Mouse (Mus musculus): ENCODE data around the gene Ccdc85b. TPM values are rescaled to one million over a fixed set of nuclear protein-coding genes. Genes with fewer than 3 reads are reported as not detected.
"Not testable (repeated sequence)": the region's sequence is repeated elsewhere in the genome, so short reads cannot be mapped to it uniquely, and the experiment has no call there.

Ccdc85b gene
- 4.3 and 8.0 TPM in 2 replicates for polyA plus RNA-seq (2011; ENCODE audit: insufficient read depth, insufficient read length, low replicate concordance, missing spikeins)

- H3K4me1 ChIP-seq (ENCODE audit: control insufficient read depth, insufficient read depth, low read length) = peaks cover 1% of the 10 kb centered on the region; the same call in 1 of the 2 replicates
- H3K27ac ChIP-seq (ENCODE audit: control insufficient read depth, insufficient read depth, low read depth, low read length, poor library complexity) = peak within 1 kb of the TSS; percentile 86
- WGBS = 11% methylated on average over 14 of the region's 14 CpGs
Observed at GRCm38 (mm10) chr19:5457746-5458442, at the start of gene Ccdc85b. TSS of gene Ccdc85b (minus strand) at chr19:5457894.

GRCm38 (mm10) chr19:5503687-5504086 is 46.0 kb upstream of the Ccdc85b start, which contains the start of gene 1700020D05Rik:
TSS of gene 1700020D05Rik (minus strand) at chr19:5503787.
- WGBS = 91% methylated on average over 17 of the region's 17 CpGs
- TF ChIP-seq CTCF (IDR thresholded peaks at IDR 0.05; ENCODE audit: control insufficient read depth, insufficient read depth, low read length) = no peak
- H3K4me1 ChIP-seq (ENCODE audit: control insufficient read depth, insufficient read depth, low read length) = no peaks in the 10 kb centered on the region
- no peak within 1 kb of the TSS for H3K27ac ChIP-seq (ENCODE audit: control insufficient read depth, insufficient read depth, low read depth, low read length, poor library complexity)
- no peak within 1 kb of the TSS for H3K4me3 ChIP-seq (replicated peaks; ENCODE audit: control insufficient read depth, low read depth, low read length)

More at GRCm38 (mm10) chr19:5457746-5458442, at the start of gene Ccdc85b:
- no peak for TF ChIP-seq POLR2A (IDR thresholded peaks at IDR 0.05; ENCODE audit: borderline replicate concordance, control insufficient read depth, low read depth, low read length)
- H3K4me3 ChIP-seq (replicated peaks; ENCODE audit: control insufficient read depth, low read depth, low read length) = peak within 1 kb of the TSS; percentile 73

- Histone ChIP-seq H3K4me3 (replicated peaks; ENCODE audit: control insufficient read depth, low read depth, low read length) (no peak overlapping the region), H3K27ac (ENCODE audit: control insufficient read depth, insufficient read depth, low read depth, low read length, poor library complexity) (no peak overlapping the region), H3K4me1 (ENCODE audit: control insufficient read depth, insufficient read depth, low read length) (no peaks in the 10 kb centered on the region)
- TF ChIP-seq POLR2A (IDR thresholded peaks at IDR 0.05; ENCODE audit: borderline replicate concordance, control insufficient read depth, low read depth, low read length) = no peak
- 87% methylated on average over 2 of the region's 2 CpGs for WGBS
Observed at GRCm38 (mm10) chr19:5500330-5500875, 42.7 kb upstream of the Ccdc85b start.

- no peaks in the 10 kb centered on the region for H3K4me1 ChIP-seq (ENCODE audit: control insufficient read depth, insufficient read depth, low read length)
- no peak overlapping the region for H3K4me3 ChIP-seq (replicated peaks; ENCODE audit: control insufficient read depth, low read depth, low read length)
- TF ChIP-seq POLR2A (IDR thresholded peaks at IDR 0.05; ENCODE audit: borderline replicate concordance, control insufficient read depth, low read depth, low read length) = no peak
- TF ChIP-seq CTCF (IDR thresholded peaks at IDR 0.05; ENCODE audit: control insufficient read depth, insufficient read depth, low read length) = no peak
- no peak overlapping the region for H3K27ac ChIP-seq (ENCODE audit: control insufficient read depth, insufficient read depth, low read depth, low read length, poor library complexity)
- 91% methylated on average over 16 of the region's 16 CpGs for WGBS
Observed at GRCm38 (mm10) chr19:5496052-5496370, 38.3 kb upstream of the Ccdc85b start.

GRCm38 (mm10) chr19:5495353-5496051 is 37.8 kb upstream of the Ccdc85b start:
- Histone ChIP-seq H3K27ac (ENCODE audit: control insufficient read depth, insufficient read depth, low read depth, low read length, poor library complexity) (no peak overlapping the region), H3K4me3 (replicated peaks; ENCODE audit: control insufficient read depth, low read depth, low read length) (no peak overlapping the region), H3K4me1 (ENCODE audit: control insufficient read depth, insufficient read depth, low read length) (no peaks in the 10 kb centered on the region)
- 87% methylated on average over 12 of the region's 12 CpGs for WGBS
- no peak for TF ChIP-seq POLR2A (IDR thresholded peaks at IDR 0.05; ENCODE audit: borderline replicate concordance, control insufficient read depth, low read depth, low read length)
- no peak for TF ChIP-seq CTCF (IDR thresholded peaks at IDR 0.05; ENCODE audit: control insufficient read depth, insufficient read depth, low read length)

- no peaks in the 10 kb centered on the region for H3K4me1 ChIP-seq (ENCODE audit: control insufficient read depth, insufficient read depth, low read length)
- no peak overlapping the region for H3K4me3 ChIP-seq (replicated peaks; ENCODE audit: control insufficient read depth, low read depth, low read length)
- 85% methylated on average over 3 of the region's 3 CpGs for WGBS
- TF ChIP-seq CTCF (IDR thresholded peaks at IDR 0.05; ENCODE audit: control insufficient read depth, insufficient read depth, low read length) (no peak), POLR2A (IDR thresholded peaks at IDR 0.05; ENCODE audit: borderline replicate concordance, control insufficient read depth, low read depth, low read length) (no peak)
- H3K27ac ChIP-seq (ENCODE audit: control insufficient read depth, insufficient read depth, low read depth, low read length, poor library complexity) = no peak overlapping the region
Observed at GRCm38 (mm10) chr19:5494314-5494713, 36.6 kb upstream of the Ccdc85b start.

GRCm38 (mm10) chr19:5493301-5493721 is 35.6 kb upstream of the Ccdc85b start:
- H3K4me3 ChIP-seq (replicated peaks; ENCODE audit: control insufficient read depth, low read depth, low read length); H3K27ac ChIP-seq (ENCODE audit: control insufficient read depth, insufficient read depth, low read depth, low read length, poor library complexity); H3K4me1 ChIP-seq (ENCODE audit: control insufficient read depth, insufficient read depth, low read length): not testable (repeated sequence)
- WGBS = 81% methylated on average over 9 of the region's 9 CpGs

GRCm38 (mm10) chr19:5492641-5493040 is 34.9 kb upstream of the Ccdc85b start:
- Histone ChIP-seq H3K4me1 (ENCODE audit: control insufficient read depth, insufficient read depth, low read length) (peaks cover under 1% of the 10 kb centered on the region; the same call in 1 of the 2 replicates), H3K4me3 (replicated peaks; ENCODE audit: control insufficient read depth, low read depth, low read length) (no peak overlapping the region), H3K27ac (ENCODE audit: control insufficient read depth, insufficient read depth, low read depth, low read length, poor library complexity) (no peak overlapping the region)
- TF ChIP-seq CTCF (IDR thresholded peaks at IDR 0.05; ENCODE audit: control insufficient read depth, insufficient read depth, low read length) (no peak), POLR2A (IDR thresholded peaks at IDR 0.05; ENCODE audit: borderline replicate concordance, control insufficient read depth, low read depth, low read length) (no peak)
- 73% methylated on average over 4 of the region's 4 CpGs for WGBS
